Mouse (Mus musculus) brain, adult 2 months (tissue): ENCODE data around the gene Scyl2.
"Not testable (repeated sequence)": the region's sequence is repeated elsewhere in the genome, so short reads cannot be mapped to it uniquely, and the experiment has no call there.

Experiments used
- DNase-seq: peaks from one replicate; pipeline ENCODE4 v3.0.0; 2011; ENCODE audit warnings: low read depth, low spot score

Gene Scyl2

DNA sequence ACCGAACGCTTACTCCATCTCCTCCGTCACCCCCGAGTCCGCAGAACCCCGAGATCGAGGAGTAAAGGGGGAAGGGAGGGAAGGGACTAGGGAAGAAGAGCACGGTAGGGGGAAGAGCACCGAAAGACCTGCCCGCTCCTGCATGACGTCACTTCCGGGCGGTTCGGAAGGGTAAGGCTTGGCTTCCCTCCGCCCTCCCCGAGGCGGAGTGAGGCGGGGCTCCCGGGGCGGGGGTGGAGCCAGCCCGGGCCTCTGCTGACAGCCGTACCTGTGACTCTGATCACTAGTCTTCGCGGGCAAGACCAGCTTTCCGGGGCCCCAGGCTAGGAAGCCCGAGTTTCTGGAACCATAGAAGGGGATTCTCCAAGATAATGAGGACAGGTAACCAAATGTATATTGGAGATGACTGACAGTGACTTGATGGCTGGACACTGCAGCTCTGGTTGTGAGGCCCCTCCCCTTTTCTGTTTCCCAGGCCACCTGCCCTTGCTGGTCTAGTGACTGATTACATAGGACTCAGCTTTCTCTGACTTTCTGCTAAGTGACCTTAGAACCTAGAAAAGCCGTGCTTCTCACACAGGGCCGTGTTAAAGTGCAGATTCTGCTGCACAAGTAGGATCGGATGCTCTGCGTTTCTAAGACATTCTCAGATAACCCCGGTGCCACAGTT lies at the start of gene Scyl2:
Scyl2 (minus strand) TSS at position 147 of the 670 bp plus-strand sequence.
- peak; percentile 98 for DNase-seq

- DNase-seq: peak; percentile 98
Observed at GRCm38 (mm10) chr10:89732001-89732794, 46.1 kb upstream of the Scyl2 start, which contains the start of gene Actr6. Gene Actr6, minus strand, starts transcription at chr10:89732295.

DNA sequence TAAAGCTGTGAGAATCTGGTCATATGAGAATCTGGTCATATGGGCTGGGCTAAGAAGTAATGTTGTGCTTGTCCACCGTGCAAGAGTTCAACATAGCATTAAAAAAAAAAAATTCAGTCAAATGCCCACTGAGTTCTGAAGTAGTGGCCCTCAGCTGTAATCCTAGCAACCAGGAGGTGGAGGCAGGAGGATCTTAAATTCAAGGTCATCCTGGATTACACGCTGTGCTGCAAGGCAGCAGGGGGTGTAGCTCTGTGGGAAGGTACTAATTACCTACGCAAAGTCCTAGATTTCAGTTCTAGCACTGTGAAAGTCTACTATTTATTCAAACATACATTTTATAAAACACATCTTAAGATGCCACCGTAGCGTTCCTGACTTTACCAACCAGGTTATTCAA lies 45.3 kb upstream of the Scyl2 start:
- peak; percentile 34 for DNase-seq

DNA sequence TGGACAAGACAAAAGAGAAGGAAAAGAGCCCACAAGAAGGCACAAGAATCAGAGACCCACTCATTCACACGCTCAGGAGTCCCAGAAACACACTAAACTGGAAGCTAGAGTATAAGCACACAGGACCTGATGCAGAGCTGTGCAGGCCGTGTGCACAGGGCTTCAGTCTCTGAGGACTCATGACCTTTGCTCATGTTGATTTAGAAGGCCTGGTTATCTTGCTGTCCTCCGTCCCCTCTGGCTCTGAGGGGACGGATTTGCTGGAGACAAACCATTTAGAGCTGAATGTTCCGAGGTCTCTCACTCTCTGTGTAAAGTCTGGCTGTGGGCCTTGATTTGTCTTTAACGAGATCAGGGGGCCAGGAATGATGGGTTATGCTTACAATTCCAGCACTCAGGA lies 44.3 kb upstream of the Scyl2 start:
- no peak for DNase-seq

DNA sequence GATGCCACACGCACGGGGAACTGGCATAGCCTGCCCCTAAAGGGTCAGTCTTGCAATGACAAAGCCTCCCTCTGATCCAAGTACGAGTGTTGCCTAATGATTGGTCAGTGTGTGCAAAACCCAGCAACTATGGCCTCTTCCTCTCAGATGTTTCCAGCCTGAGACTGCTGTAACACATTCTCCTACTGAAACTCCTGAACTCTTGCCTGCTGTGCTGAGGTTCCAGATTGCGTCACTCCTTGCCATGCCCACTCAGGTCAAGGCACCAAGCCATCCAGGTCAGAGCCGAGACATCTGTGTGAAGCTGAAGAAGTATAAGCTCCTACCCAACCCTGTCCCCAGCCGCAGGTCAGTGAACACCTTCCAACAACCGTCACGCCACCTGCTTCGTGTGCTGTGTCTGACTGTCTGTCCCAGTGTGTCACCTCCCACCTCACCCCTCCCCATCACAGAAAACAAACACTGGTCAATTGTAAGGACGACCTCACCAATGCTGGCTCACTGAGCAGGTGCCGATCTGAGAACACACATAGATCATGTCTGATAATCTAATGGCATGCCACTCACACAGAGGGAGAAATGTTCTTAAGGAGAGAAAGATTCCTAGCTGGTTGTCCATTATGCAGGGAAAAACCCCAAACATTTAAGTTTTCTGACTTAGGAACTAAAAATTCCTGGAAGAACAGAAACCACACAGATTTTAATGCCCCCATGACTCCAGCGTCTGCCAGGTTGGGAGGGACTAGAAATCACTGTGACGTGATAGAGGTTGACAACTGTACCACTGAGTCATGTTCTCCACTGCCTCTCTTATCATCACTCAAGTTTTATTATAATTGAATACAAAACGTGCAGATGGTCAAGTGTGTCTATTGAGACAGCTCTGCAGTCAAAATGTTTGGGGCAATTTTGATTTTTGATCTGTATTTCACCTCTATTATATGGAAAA lies 36.4 kb upstream of the Scyl2 start:
- no peak for DNase-seq

GRCm38 (mm10) chr10:89720796-89721195 lies 34.7 kb upstream of the Scyl2 start:
- DNase-seq: peak; percentile 12

GRCm38 (mm10) chr10:89720252-89720651 lies 34.2 kb upstream of the Scyl2 start:
- DNase-seq: no peak

GRCm38 (mm10) chr10:89714910-89715309 lies 28.8 kb upstream of the Scyl2 start:
- DNase-seq: peak; percentile 19

- DNase-seq: no peak
Observed at GRCm38 (mm10) chr10:89708720-89709119, 22.6 kb upstream of the Scyl2 start.

- peak; percentile 12 for DNase-seq
Observed at GRCm38 (mm10) chr10:89707397-89707796, 21.3 kb upstream of the Scyl2 start.

DNA sequence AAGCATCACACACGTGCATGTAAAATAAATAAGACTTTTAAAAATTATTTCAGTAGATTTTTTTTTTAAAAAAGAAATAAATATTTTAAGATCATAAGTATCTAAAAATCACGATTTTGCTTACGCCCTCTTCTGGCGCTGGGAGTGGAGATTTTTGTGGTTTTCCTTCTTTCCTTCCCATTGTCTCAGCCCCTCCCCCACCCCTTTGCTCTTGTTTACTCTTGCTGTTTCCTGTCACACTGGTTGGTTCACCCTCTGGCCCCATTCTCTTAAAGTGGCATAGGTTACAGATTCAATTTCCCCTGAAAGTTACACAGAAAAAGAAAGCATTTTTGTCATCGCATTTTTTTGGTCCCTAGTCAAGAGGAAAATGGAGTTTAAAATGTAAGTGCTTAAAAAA lies 17.0 kb upstream of the Scyl2 start:
- DNase-seq: no peak

GRCm38 (mm10) chr10:89697956-89698355 lies 11.9 kb upstream of the Scyl2 start:
- no peak for DNase-seq

GRCm38 (mm10) chr10:89696270-89696669 lies 10.2 kb upstream of the Scyl2 start:
- DNase-seq: not testable (repeated sequence)

DNA sequence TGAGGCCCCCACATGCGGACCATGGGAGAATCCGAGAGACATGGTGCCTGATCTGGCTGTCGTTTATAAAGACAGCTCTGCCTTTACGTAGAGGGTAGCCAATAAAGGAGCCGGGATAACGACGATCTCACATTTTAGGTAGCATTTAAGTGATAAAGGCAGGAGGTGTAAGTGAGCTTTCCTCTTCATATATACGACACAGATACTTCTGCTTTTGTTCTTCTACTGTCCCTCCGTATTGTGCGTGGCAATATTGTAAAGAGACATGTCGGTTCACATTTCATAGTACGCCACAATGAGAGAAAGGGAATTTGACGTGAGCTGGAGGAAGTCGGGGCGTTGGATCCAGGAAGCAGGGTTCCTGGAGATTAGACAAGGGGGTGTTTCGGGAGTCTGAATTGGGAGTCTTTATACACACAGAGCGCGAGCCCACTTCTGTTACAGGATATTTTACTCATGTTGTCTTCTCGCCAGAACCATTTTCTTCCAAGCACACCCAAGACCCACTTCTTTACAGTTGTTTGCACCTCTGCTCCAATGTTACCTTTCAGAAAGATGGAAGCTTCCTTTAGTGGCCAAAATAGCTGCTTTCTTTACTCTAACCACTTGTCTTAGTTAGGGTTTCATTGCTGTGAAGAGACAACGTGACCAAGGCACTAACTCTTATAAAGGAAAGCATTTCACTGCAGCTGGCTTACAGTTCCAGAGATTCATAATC lies 9.3 kb upstream of the Scyl2 start:
- no peak for DNase-seq

- no peak for DNase-seq
Observed at GRCm38 (mm10) chr10:89690021-89690420, 3.9 kb upstream of the Scyl2 start.

DNA sequence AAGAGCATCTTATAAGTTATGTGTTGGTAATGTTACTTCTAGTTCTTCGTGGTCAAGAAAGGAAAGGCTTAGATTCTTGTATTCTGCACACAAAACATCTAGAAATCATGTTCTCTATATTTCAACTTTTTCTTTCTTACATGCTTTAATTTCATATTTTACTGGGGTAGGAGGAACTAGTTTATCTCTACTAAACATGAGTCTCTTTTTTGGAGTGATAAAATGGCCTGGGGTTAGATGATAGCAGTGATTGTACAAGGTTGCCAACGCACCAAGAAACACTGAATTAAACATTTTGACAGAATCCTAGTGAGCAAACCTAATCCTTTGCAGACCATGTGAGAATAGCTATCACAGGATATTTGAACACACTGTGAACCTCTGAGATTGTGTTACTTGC lies 1.4 kb upstream of the Scyl2 start:
- no peak for DNase-seq

DNA sequence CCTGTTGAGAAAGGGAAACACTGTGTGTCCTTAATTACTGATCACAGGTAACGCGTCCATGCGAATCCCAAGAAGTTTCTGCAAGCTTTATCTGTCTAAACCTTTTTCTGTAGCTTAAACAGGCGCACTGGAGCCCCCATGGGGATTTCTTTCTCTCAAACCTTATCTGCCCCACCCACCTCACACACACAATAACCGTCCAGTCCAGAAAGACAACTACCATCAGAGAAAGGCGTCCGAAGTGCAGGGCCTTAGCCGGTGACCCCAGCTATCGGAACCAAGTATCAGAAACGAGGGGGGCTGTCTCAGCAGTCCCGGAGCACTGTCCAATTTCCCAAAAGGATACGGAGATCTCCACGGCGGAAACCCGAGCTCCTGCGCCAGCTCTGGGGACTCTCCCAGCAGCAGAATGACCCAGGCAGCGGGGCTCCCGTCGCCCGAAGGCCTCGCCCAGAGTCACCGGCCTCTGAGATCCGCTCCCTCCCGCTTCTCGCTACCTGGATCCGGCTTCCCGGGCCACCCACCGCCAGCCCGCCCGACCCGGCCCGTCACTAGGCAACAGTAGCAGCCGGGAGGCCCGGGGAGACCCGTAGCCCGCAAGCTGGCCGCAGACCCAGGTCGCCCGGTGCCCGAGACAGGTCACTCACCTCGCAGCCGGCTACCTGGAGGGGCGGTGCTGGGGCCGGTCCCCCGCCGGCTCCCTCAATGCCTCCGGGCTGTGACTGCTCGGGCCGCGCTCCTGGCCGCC lies 520 bp downstream of the Scyl2 start:
- DNase-seq: no peak

GRCm38 (mm10) chr10:89682961-89683360 lies 3.1 kb downstream of the Scyl2 start:
- DNase-seq: no peak

GRCm38 (mm10) chr10:89682157-89682556 lies 3.9 kb downstream of the Scyl2 start:
- DNase-seq: no peak

GRCm38 (mm10) chr10:89681706-89682105 lies 4.4 kb downstream of the Scyl2 start:
- no peak for DNase-seq

GRCm38 (mm10) chr10:89680517-89680916 lies 5.6 kb downstream of the Scyl2 start:
- no peak for DNase-seq
